Mouse (Mus musculus) liver, embryonic 11.5 days (tissue): ENCODE measurements around the gene Macc1. TPM values are rescaled to one million over a fixed set of nuclear protein-coding genes. Genes with fewer than 3 reads are reported as not detected.
"Not testable (repeated sequence)": the region's sequence is repeated elsewhere in the genome, so short reads cannot be mapped to it uniquely, and the experiment has no call there.

ENCODE experiments used
- ATAC-seq: fragments of 200-750 bp; cut with Nextera tagmentation; replicated peaks from 2 replicates; pipeline ENCODE4 v1.8.0; 2017; ENCODE audit warnings: moderate number of reproducible peaks, mild to moderate bottlenecking, moderate TSS enrichment, moderate library complexity; ENCODE audit not compliant: low FRiP score
- DNase-seq: peaks from one replicate; pipeline ENCODE4 v3.0.0-alpha.2; 2017; ENCODE audit warnings: low spot score
- H3K27ac ChIP-seq: fragments of 300-500 bp; sonication (generic); 2 replicates; pipeline ENCODE4 v1.5.1; 2014; ENCODE audit warnings: mild to moderate bottlenecking, low read depth, low read length, control low read depth
- H3K27me3 ChIP-seq: fragments of 300-500 bp; sonication (generic); replicated peaks from 2 replicates; pipeline ENCODE4 v1.6.1; 2014; ENCODE audit warnings: low read length, mixed read lengths; ENCODE audit not compliant: control insufficient read depth, insufficient read depth
- H3K36me3 ChIP-seq: fragments of 300-500 bp; sonication (generic); 2 replicates; pipeline ENCODE4 v1.6.1; 2014; ENCODE audit warnings: mild to moderate bottlenecking, low read length, moderate library complexity, mixed read lengths; ENCODE audit not compliant: control insufficient read depth, insufficient read depth
- H3K4me1 ChIP-seq: fragments of 300-500 bp; sonication (generic); replicated peaks from 2 replicates; pipeline ENCODE4 v1.6.1; 2014; ENCODE audit warnings: low read length, mixed read lengths; ENCODE audit not compliant: control insufficient read depth, insufficient read depth
- H3K4me2 ChIP-seq: fragments of 300-500 bp; sonication (generic); 2 replicates; pipeline ENCODE4 v1.6.1; 2014; ENCODE audit warnings: mild to moderate bottlenecking, control low read depth, moderate library complexity
- H3K4me3 ChIP-seq: fragments of 300-500 bp; sonication (generic); 2 replicates; pipeline ENCODE4 v1.5.1; 2014; ENCODE audit warnings: low read depth, low read length, control low read depth
- H3K9ac ChIP-seq: fragments of 300-500 bp; sonication (generic); 2 replicates; pipeline ENCODE4 v1.6.1; 2014; ENCODE audit warnings: low read depth, low read length, control low read depth
- H3K9me3 ChIP-seq: fragments of 300-500 bp; sonication (generic); 2 replicates; pipeline ENCODE4 v1.6.1; 2016; ENCODE audit warnings: low read length, inconsistent platforms, mixed read lengths; ENCODE audit not compliant: control insufficient read depth
- WGBS: fragments of 180-500 bp; shearing (Covaris S2); extraction: QIAGEN DNeasy Blood & Tissue Kit; methylation state at CpG from one replicate; pipeline ENCODE4 v1.1.7; 2014; 5-methylcytosine and 5-hydroxymethylcytosine counted together
- polyA plus RNA-seq: library from polyadenylated mRNA; unstranded; fragments of >200 nt; fragmentation: Nextera tagmentation; extraction: Ambion mirVana; gene quantifications from 2 replicates; pipeline ENCODE4 v1.2.1, GENCODE M21; 2014

Macc1 gene
- polyA plus RNA-seq, 1 experiment from 2014 or later: 0.10 TPM

- no peaks in the 10 kb centered on the region for H3K4me1 ChIP-seq
- no peaks in the 10 kb centered on the region for H3K27me3 ChIP-seq
- no peaks in the 10 kb centered on the region for H3K9me3 ChIP-seq
- H3K4me3 ChIP-seq: no peak overlapping the region
- no peaks in the 10 kb centered on the region for H3K36me3 ChIP-seq
- no peak for ATAC-seq
- WGBS: 54% methylated on average over 3 of the region's 3 CpGs
- H3K27ac ChIP-seq: no peak overlapping the region
- no peak overlapping the region for H3K9ac ChIP-seq
- H3K4me2 ChIP-seq: no peak overlapping the region
- DNase-seq: no peak
These were observed 881 bp upstream of the Macc1 start for GRCm38 (mm10) chr12:119313014-119313763.

DNA sequence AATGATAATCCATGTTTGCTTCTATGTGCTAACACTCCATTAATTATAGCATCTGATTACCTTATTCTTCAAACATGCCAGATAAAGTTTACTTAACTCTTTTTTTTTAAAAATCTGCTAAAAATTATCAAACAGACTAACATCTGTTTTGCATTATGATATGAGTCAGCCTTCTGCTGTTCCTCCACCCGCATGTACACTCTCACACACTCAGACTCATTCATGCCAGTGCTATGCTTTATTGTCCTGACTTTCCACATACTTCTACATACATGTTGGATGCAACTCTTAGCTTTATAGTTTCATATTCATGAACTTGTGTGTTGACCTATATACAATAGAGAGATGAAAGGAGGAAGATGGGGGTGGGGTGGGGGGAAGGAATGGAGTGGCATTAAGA is 4.7 kb downstream of the Macc1 start:
- ATAC-seq (no peak), DNase-seq (no peak)
- Histone ChIP-seq H3K27ac (no peak overlapping the region), H3K9me3 (no peaks in the 10 kb centered on the region), H3K36me3 (no peaks in the 10 kb centered on the region), H3K4me2 (no peak overlapping the region), H3K4me1 (no peaks in the 10 kb centered on the region), H3K27me3 (no peaks in the 10 kb centered on the region), H3K9ac (no peak overlapping the region), H3K4me3 (no peak overlapping the region)
- 54% methylated on average over 1 of the region's 1 CpGs for WGBS

DNA sequence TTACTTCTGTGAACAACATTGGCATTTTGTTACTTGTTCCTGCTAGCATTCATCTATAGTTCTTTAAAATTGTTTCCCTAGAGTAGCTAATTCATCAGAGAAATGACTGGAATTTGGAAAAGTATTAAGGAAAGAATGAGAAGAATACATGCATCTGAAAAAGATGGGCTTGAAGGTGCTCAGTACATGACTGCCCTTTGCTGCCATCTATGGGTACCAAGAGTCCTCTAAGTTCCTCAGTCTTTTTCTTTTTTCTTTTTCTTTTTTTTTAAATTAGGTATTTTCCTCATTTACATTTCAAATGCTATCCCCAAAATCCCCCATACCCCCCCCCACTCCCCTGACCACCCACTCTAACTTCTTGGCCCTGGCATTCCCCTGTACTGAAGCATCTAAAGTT is 11.3 kb downstream of the Macc1 start:
- Histone ChIP-seq H3K4me2 (no peak overlapping the region), H3K4me1 (no peaks in the 10 kb centered on the region), H3K27me3 (no peaks in the 10 kb centered on the region), H3K9ac (no peak overlapping the region), H3K27ac (no peak overlapping the region), H3K9me3 (no peaks in the 10 kb centered on the region), H3K36me3 (no peaks in the 10 kb centered on the region), H3K4me3 (no peak overlapping the region)
- DNase-seq (no peak), ATAC-seq (no peak)

DNA sequence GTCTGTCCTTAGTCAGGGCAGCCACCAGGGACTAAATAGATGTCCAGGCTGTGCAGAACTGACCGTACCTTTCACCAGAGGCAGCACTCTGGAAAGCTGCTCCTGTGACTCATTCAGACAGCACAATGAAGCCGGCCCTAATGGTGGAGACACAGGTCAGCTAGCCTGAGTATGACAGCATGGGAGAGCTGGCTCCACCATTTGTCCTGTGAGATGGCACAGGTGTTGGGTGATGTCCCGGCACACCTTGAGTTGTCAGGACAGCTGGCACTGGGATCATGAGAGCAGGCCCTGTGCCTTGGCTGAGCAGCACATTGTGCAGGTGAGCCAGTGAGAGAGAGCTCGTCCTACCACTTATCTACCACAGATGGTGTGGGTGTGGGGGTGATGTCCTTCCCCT is 16.6 kb downstream of the Macc1 start:
- H3K9ac ChIP-seq: no peak overlapping the region
- H3K36me3 ChIP-seq: no peaks in the 10 kb centered on the region
- DNase-seq (no peak), ATAC-seq (no peak; the same call in 1 of the 2 replicates)
- WGBS: 79% methylated on average over 4 of the region's 4 CpGs
- H3K27ac ChIP-seq: no peak overlapping the region
- H3K9me3 ChIP-seq: no peaks in the 10 kb centered on the region
- no peak overlapping the region for H3K4me3 ChIP-seq
- no peaks in the 10 kb centered on the region for H3K27me3 ChIP-seq
- H3K4me2 ChIP-seq: no peak overlapping the region
- no peaks in the 10 kb centered on the region for H3K4me1 ChIP-seq

GRCm38 (mm10) chr12:119333376-119333775 is 19.3 kb downstream of the Macc1 start:
- H3K4me3 ChIP-seq: no peak overlapping the region
- no peaks in the 10 kb centered on the region for H3K36me3 ChIP-seq
- no peak overlapping the region for H3K4me2 ChIP-seq
- H3K4me1 ChIP-seq: no peaks in the 10 kb centered on the region
- H3K27ac ChIP-seq: no peak overlapping the region
- H3K9ac ChIP-seq: no peak overlapping the region
- no peak for ATAC-seq
- H3K27me3 ChIP-seq: no peaks in the 10 kb centered on the region
- no peaks in the 10 kb centered on the region for H3K9me3 ChIP-seq
- no peak for DNase-seq

GRCm38 (mm10) chr12:119352579-119352978 is 38.5 kb downstream of the Macc1 start:
- not testable (repeated sequence) for ATAC-seq, H3K4me1 ChIP-seq, H3K27me3 ChIP-seq, H3K9ac ChIP-seq, H3K27ac ChIP-seq, H3K4me2 ChIP-seq, H3K36me3 ChIP-seq, DNase-seq, H3K4me3 ChIP-seq, H3K9me3 ChIP-seq
- WGBS: 35% methylated on average over 16 of the region's 16 CpGs

GRCm38 (mm10) chr12:119357418-119358241 is 43.6 kb downstream of the Macc1 start:
- 66% methylated on average over 7 of the region's 7 CpGs for WGBS
- no peak for ATAC-seq

GRCm38 (mm10) chr12:119358242-119358515 is 44.1 kb downstream of the Macc1 start:
- Histone ChIP-seq H3K27me3 (no peaks in the 10 kb centered on the region), H3K9me3 (no peaks in the 10 kb centered on the region), H3K4me3 (no peak overlapping the region), H3K4me2 (no peak overlapping the region), H3K27ac (no peak overlapping the region), H3K9ac (no peak overlapping the region), H3K36me3 (no peaks in the 10 kb centered on the region), H3K4me1 (no peaks in the 10 kb centered on the region)
- 79% methylated on average over 1 of the region's 1 CpGs for WGBS
- ATAC-seq: no peak
- DNase-seq: no peak

More at GRCm38 (mm10) chr12:119357418-119358241, 43.6 kb downstream of the Macc1 start:
- Histone ChIP-seq H3K9me3 (no peaks in the 10 kb centered on the region), H3K4me1 (no peaks in the 10 kb centered on the region), H3K4me2 (no peak overlapping the region), H3K4me3 (no peak overlapping the region), H3K9ac (no peak overlapping the region), H3K36me3 (no peaks in the 10 kb centered on the region), H3K27ac (no peak overlapping the region), H3K27me3 (no peaks in the 10 kb centered on the region)
- no peak for DNase-seq

DNA sequence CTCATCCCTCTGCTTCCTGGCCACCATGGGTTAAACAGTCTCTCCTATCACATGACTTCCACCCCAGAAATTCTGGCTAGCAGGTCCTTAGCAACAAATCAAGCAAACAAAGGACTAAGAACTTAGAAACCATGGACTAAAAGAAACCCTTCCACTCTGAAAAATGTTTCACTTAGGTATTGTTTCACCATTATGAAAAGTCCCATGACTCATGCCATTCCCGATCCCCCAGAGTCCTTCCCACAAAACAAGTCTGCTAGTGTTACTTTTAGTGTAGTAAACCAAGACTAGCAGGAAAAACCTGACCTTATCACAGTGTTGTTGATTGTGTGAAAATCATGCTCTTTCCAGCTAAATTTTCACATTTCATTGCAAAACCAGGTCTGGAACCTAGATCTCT is 51.0 kb downstream of the Macc1 start:
- Histone ChIP-seq H3K27ac (no peak overlapping the region), H3K9ac (no peak overlapping the region), H3K9me3 (no peaks in the 10 kb centered on the region), H3K4me2 (no peak overlapping the region), H3K27me3 (no peaks in the 10 kb centered on the region), H3K4me3 (no peak overlapping the region), H3K36me3 (no peaks in the 10 kb centered on the region), H3K4me1 (no peaks in the 10 kb centered on the region)
- no peak for ATAC-seq
- 77% methylated on average over 1 of the region's 1 CpGs for WGBS
- DNase-seq: no peak
